Mouse (Mus musculus) limb, embryonic 13.5 days (tissue): ENCODE measurements around the gene Telo2. TPM values are rescaled to one million over a fixed set of nuclear protein-coding genes. Genes with fewer than 3 reads are reported as not detected.
A peak's percentile ranks its signal among the peaks of the same experiment; 100 is the strongest.

Source experiments
- ATAC-seq: fragments of 200-750 bp; cut with Nextera tagmentation; 2 replicates; pipeline ENCODE4 v1.8.0; 2017; ENCODE audit warnings: low read depth, moderate number of reproducible peaks, moderate TSS enrichment; ENCODE audit not compliant: low FRiP score
- H3K27ac ChIP-seq: fragments of 300-500 bp; sonication (generic); 2 replicates; pipeline ENCODE4 v1.5.1; 2015; ENCODE audit warnings: inconsistent platforms, mild to moderate bottlenecking, moderate library complexity
- H3K27me3 ChIP-seq: fragments of 300-500 bp; sonication (generic); 2 replicates; pipeline ENCODE4 v1.6.1; 2015; ENCODE audit warnings: mild to moderate bottlenecking, inconsistent platforms
- H3K36me3 ChIP-seq: fragments of 300-500 bp; sonication (generic); 2 replicates; pipeline ENCODE4 v1.6.1; 2015; ENCODE audit warnings: inconsistent platforms, mild to moderate bottlenecking, moderate library complexity
- H3K4me1 ChIP-seq: fragments of 300-500 bp; sonication (generic); 2 replicates; pipeline ENCODE4 v1.6.1; 2015; ENCODE audit warnings: inconsistent platforms
- H3K4me2 ChIP-seq: fragments of 300-500 bp; sonication (generic); replicated peaks from 2 replicates; pipeline ENCODE4 v1.6.1; 2015; ENCODE audit warnings: inconsistent platforms, mild to moderate bottlenecking, moderate library complexity
- H3K4me3 ChIP-seq: fragments of 300-500 bp; sonication (generic); 2 replicates; pipeline ENCODE4 v1.5.1; 2015; ENCODE audit warnings: moderate library complexity, mild to moderate bottlenecking, inconsistent platforms
- H3K9ac ChIP-seq: fragments of 300-500 bp; sonication (generic); 2 replicates; pipeline ENCODE4 v1.6.1; 2015; ENCODE audit warnings: mild to moderate bottlenecking, inconsistent platforms
- H3K9me3 ChIP-seq: fragments of 300-500 bp; sonication (generic); 2 replicates; pipeline ENCODE4 v1.6.1; 2016; ENCODE audit warnings: inconsistent platforms
- WGBS: fragments of 180-500 bp; shearing (Covaris S2); methylation state at CpG from one replicate; pipeline ENCODE4 v1.1.7; 2015; 5-methylcytosine and 5-hydroxymethylcytosine counted together
- polyA plus RNA-seq: library from polyadenylated mRNA; unstranded; fragments of >200 nt; fragmentation: Nextera tagmentation; extraction: Ambion mirVana; gene quantifications from 2 replicates; pipeline ENCODE4 v1.2.1, GENCODE M21; 2015

Telo2 gene
- polyA plus RNA-seq, 1 experiment from 2014 or later: 54.3 TPM

- H3K9ac ChIP-seq: no peak overlapping the region
- H3K4me3 ChIP-seq: no peak overlapping the region
- WGBS: 91% methylated on average over 4 of the region's 4 CpGs
- ATAC-seq: no peak
- H3K9me3 ChIP-seq: no peaks in the 10 kb centered on the region
- H3K4me2 ChIP-seq: no peak overlapping the region
- peaks cover 23% of the 10 kb centered on the region for H3K4me1 ChIP-seq
- no peak overlapping the region for H3K27ac ChIP-seq
- H3K27me3 ChIP-seq: no peaks in the 10 kb centered on the region
- H3K36me3 ChIP-seq: peaks cover 6% of the 10 kb centered on the region; the same call in 1 of the 2 replicates
Observed at GRCm38 (mm10) chr17:25076906-25077305, 38.9 kb downstream of the Telo2 start.

GRCm38 (mm10) chr17:25068690-25069089 lies 47.1 kb downstream of the Telo2 start:
- Histone ChIP-seq H3K9ac (no peak overlapping the region), H3K4me2 (no peak overlapping the region), H3K36me3 (peaks cover 37% of the 10 kb centered on the region), H3K27ac (no peak overlapping the region), H3K4me3 (no peak overlapping the region), H3K9me3 (no peaks in the 10 kb centered on the region), H3K27me3 (no peaks in the 10 kb centered on the region), H3K4me1 (no peaks in the 10 kb centered on the region)
- 55% methylated on average over 2 of the region's 2 CpGs for WGBS
- no peak for ATAC-seq

GRCm38 (mm10) chr17:25067442-25067851 lies 48.3 kb downstream of the Telo2 start:
- peaks cover 36% of the 10 kb centered on the region for H3K36me3 ChIP-seq
- H3K9me3 ChIP-seq: no peaks in the 10 kb centered on the region
- no peak overlapping the region for H3K27ac ChIP-seq
- WGBS: 61% methylated on average over 8 of the region's 8 CpGs
- H3K4me1 ChIP-seq: peaks cover 4% of the 10 kb centered on the region; the same call in 1 of the 2 replicates
- no peaks in the 10 kb centered on the region for H3K27me3 ChIP-seq
- no peak overlapping the region for H3K4me3 ChIP-seq
- H3K4me2 ChIP-seq: no peak overlapping the region
- no peak for ATAC-seq
- no peak overlapping the region for H3K9ac ChIP-seq

GRCm38 (mm10) chr17:25066595-25066994 lies 49.2 kb downstream of the Telo2 start:
- no peak overlapping the region for H3K4me2 ChIP-seq
- H3K27me3 ChIP-seq: no peaks in the 10 kb centered on the region
- WGBS: 91% methylated on average over 7 of the region's 7 CpGs
- H3K9ac ChIP-seq: no peak overlapping the region
- H3K4me3 ChIP-seq: no peak overlapping the region
- no peak overlapping the region for H3K27ac ChIP-seq
- ATAC-seq: no peak
- H3K4me1 ChIP-seq: peaks cover 4% of the 10 kb centered on the region; the same call in 1 of the 2 replicates
- H3K9me3 ChIP-seq: no peaks in the 10 kb centered on the region
- H3K36me3 ChIP-seq: peaks cover 41% of the 10 kb centered on the region

GRCm38 (mm10) chr17:25065189-25065588 lies 50.6 kb downstream of the Telo2 start:
- no peak for ATAC-seq

GRCm38 (mm10) chr17:25064351-25064750 lies 51.4 kb downstream of the Telo2 start:
- peaks cover 49% of the 10 kb centered on the region for H3K36me3 ChIP-seq
- H3K4me3 ChIP-seq: no peak overlapping the region
- H3K9ac ChIP-seq: no peak overlapping the region
- H3K4me2 ChIP-seq: no peak overlapping the region
- peaks cover 4% of the 10 kb centered on the region; the same call in 1 of the 2 replicates for H3K4me1 ChIP-seq
- H3K27me3 ChIP-seq: no peaks in the 10 kb centered on the region
- H3K27ac ChIP-seq: no peak overlapping the region
- WGBS: 78% methylated on average over 9 of the region's 9 CpGs
- ATAC-seq: no peak
- H3K9me3 ChIP-seq: no peaks in the 10 kb centered on the region

More at GRCm38 (mm10) chr17:25065189-25065588, 50.6 kb downstream of the Telo2 start:
- Histone ChIP-seq H3K9ac (no peak overlapping the region), H3K27me3 (no peaks in the 10 kb centered on the region), H3K9me3 (no peaks in the 10 kb centered on the region), H3K4me3 (no peak overlapping the region), H3K36me3 (peaks cover 50% of the 10 kb centered on the region), H3K27ac (no peak overlapping the region), H3K4me2 (no peak overlapping the region), H3K4me1 (peaks cover 4% of the 10 kb centered on the region; the same call in 1 of the 2 replicates)
- WGBS: 88% methylated on average over 3 of the region's 3 CpGs

GRCm38 (mm10) chr17:25063872-25064271 lies 51.9 kb downstream of the Telo2 start:
- Histone ChIP-seq H3K36me3 (peaks cover 53% of the 10 kb centered on the region), H3K4me1 (peaks cover 4% of the 10 kb centered on the region; the same call in 1 of the 2 replicates), H3K9ac (no peak overlapping the region), H3K27me3 (no peaks in the 10 kb centered on the region), H3K4me3 (no peak overlapping the region), H3K4me2 (no peak overlapping the region), H3K27ac (peak overlapping the region; percentile 22; the same call in 1 of the 2 replicates), H3K9me3 (no peaks in the 10 kb centered on the region)
- no peak for ATAC-seq
- WGBS: 88% methylated on average over 12 of the region's 12 CpGs

- no peak overlapping the region for H3K9ac ChIP-seq
- no peaks in the 10 kb centered on the region for H3K9me3 ChIP-seq
- H3K4me1 ChIP-seq: peaks cover 4% of the 10 kb centered on the region; the same call in 1 of the 2 replicates
- ATAC-seq: no peak
- H3K27ac ChIP-seq: no peak overlapping the region
- no peaks in the 10 kb centered on the region for H3K27me3 ChIP-seq
- no peak overlapping the region for H3K4me2 ChIP-seq
- WGBS: 81% methylated on average over 4 of the region's 4 CpGs
- no peak overlapping the region for H3K4me3 ChIP-seq
- H3K36me3 ChIP-seq: peaks cover 56% of the 10 kb centered on the region
Observed at GRCm38 (mm10) chr17:25063261-25063660, 52.5 kb downstream of the Telo2 start.

GRCm38 (mm10) chr17:25057041-25057440 lies 58.7 kb downstream of the Telo2 start:
- H3K9me3 ChIP-seq: no peaks in the 10 kb centered on the region
- no peak for ATAC-seq
- H3K4me2 ChIP-seq: no peak overlapping the region
- WGBS: 80% methylated on average over 6 of the region's 6 CpGs
- H3K4me3 ChIP-seq: no peak overlapping the region
- H3K4me1 ChIP-seq: no peaks in the 10 kb centered on the region
- peaks cover 83% of the 10 kb centered on the region for H3K36me3 ChIP-seq
- no peak overlapping the region for H3K27ac ChIP-seq
- no peaks in the 10 kb centered on the region for H3K27me3 ChIP-seq
- H3K9ac ChIP-seq: no peak overlapping the region

GRCm38 (mm10) chr17:25053274-25053673 lies 62.5 kb downstream of the Telo2 start:
- Histone ChIP-seq H3K27ac (no peak overlapping the region), H3K9ac (no peak overlapping the region), H3K4me2 (no peak overlapping the region), H3K36me3 (peaks cover 80% of the 10 kb centered on the region), H3K27me3 (no peaks in the 10 kb centered on the region), H3K4me1 (no peaks in the 10 kb centered on the region), H3K9me3 (no peaks in the 10 kb centered on the region), H3K4me3 (no peak overlapping the region)
- 84% methylated on average over 9 of the region's 9 CpGs for WGBS
- no peak for ATAC-seq

Other genes starting within 250 kb of the Telo2 start
- 0.26 and 0.50 TPM in 2 replicates for gene Igfals, start 250.0 kb downstream of the Telo2 start, polyA plus RNA-seq
- 49.6 and 49.8 TPM in 2 replicates for gene Nubp2, start 229.6 kb downstream of the Telo2 start, polyA plus RNA-seq
- gene Spsb3, start 229.3 kb downstream of the Telo2 start, polyA plus RNA-seq: 38.5 and 40.0 TPM in 2 replicates
- 33.9 and 35.6 TPM in 2 replicates for gene Eme2, start 220.9 kb downstream of the Telo2 start, polyA plus RNA-seq
- 80.4 and 83.3 TPM in 2 replicates for gene Mrps34, start 220.9 kb downstream of the Telo2 start, polyA plus RNA-seq
- 35.5 and 38.2 TPM in 2 replicates for gene Nme3, start 219.5 kb downstream of the Telo2 start, polyA plus RNA-seq
- 42.7 and 45.2 TPM in 2 replicates for gene Mapk8ip3, start 179.0 kb downstream of the Telo2 start, polyA plus RNA-seq
- 224 and 236 TPM in 2 replicates for gene Jpt2, start 155.3 kb downstream of the Telo2 start, polyA plus RNA-seq
- 7.4 and 8.4 TPM in 2 replicates for gene Cramp1l, start 100.2 kb downstream of the Telo2 start, polyA plus RNA-seq
- 18.7 and 22.5 TPM in 2 replicates for gene Ift140, start 99.9 kb downstream of the Telo2 start, polyA plus RNA-seq
- 14.1 and 15.4 TPM in 2 replicates for gene Tmem204, start 32.4 kb downstream of the Telo2 start, polyA plus RNA-seq
- gene Ptx4, start 4.8 kb upstream of the Telo2 start, polyA plus RNA-seq: 1.3 and 1.7 TPM in 2 replicates
- 26.5 and 27.2 TPM in 2 replicates for gene Clcn7, start 17.4 kb upstream of the Telo2 start, polyA plus RNA-seq
- gene Ccdc154, start 46.5 kb upstream of the Telo2 start, polyA plus RNA-seq: not detected in 2 replicates
- not detected in 2 replicates for gene Gm38655, start 59.5 kb upstream of the Telo2 start, polyA plus RNA-seq
- gene BC003965, start 68.6 kb upstream of the Telo2 start, polyA plus RNA-seq: 34.2 and 34.5 TPM in 2 replicates
- 9.7 and 11.4 TPM in 2 replicates for gene Unkl, start 72.4 kb upstream of the Telo2 start, polyA plus RNA-seq
- gene Gnptg, start 124.2 kb upstream of the Telo2 start, polyA plus RNA-seq: 34.9 and 35.5 TPM in 2 replicates
- 57.0 and 59.4 TPM in 2 replicates for gene Tsr3, start 124.2 kb upstream of the Telo2 start, polyA plus RNA-seq
- gene Baiap3, start 140.4 kb upstream of the Telo2 start, polyA plus RNA-seq: 1.1 and 1.7 TPM in 2 replicates
- gene Ube2i, start 158.7 kb upstream of the Telo2 start, polyA plus RNA-seq: 679 and 685 TPM in 2 replicates
- gene Prss34, start 182.4 kb upstream of the Telo2 start, polyA plus RNA-seq: 0.70 and 0.78 TPM in 2 replicates
- not detected in 2 replicates for gene Prss28, start 192.7 kb upstream of the Telo2 start, polyA plus RNA-seq
- not detected in 2 replicates for gene Prss29, start 202.7 kb upstream of the Telo2 start, polyA plus RNA-seq
- 0.08 and 0.09 TPM in 2 replicates for gene Tpsab1, start 229.6 kb upstream of the Telo2 start, polyA plus RNA-seq